Mouse (Mus musculus): Measurements from ENCODE around the gene Xpnpep1.
A peak's percentile ranks its signal among the peaks of the same experiment; 100 is the strongest.

DNA sequence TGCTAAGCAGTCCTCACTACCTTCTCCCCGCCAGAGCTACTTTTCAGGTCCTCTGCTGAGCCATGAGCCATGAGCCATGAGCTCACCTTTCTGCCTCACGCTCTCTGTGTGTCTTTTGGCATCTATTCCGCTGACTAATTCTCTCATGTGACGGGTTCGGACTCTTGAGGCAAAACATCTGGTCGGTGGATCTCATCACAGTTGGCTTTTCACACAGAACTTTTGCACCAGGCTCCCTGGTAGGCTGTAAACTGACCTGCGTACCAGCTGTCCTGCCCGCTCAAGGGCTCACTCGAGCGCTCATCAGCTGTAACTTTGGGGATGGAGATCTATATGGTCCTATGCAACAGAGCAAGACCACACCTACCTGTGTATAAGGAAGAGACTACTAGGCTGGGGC is 26.9 kb upstream of the Xpnpep1 start:
- no peak for TF ChIP-seq CTCF (IDR thresholded peaks at IDR 0.05)
- TF ChIP-seq EP300 (IDR thresholded peaks at IDR 0.05; ENCODE audit: insufficient read depth, low read depth, low read length), result 0 out of 2 replicates have a peak, but pooled peaks have one; percentile 44
- TF ChIP-seq POLR2A (IDR thresholded peaks at IDR 0.05; ENCODE audit: insufficient read depth, low read depth, low read length), result no peak
